Mouse (Mus musculus): ENCODE data around the gene Hoxa13.

The Hoxa13 gene

DNA sequence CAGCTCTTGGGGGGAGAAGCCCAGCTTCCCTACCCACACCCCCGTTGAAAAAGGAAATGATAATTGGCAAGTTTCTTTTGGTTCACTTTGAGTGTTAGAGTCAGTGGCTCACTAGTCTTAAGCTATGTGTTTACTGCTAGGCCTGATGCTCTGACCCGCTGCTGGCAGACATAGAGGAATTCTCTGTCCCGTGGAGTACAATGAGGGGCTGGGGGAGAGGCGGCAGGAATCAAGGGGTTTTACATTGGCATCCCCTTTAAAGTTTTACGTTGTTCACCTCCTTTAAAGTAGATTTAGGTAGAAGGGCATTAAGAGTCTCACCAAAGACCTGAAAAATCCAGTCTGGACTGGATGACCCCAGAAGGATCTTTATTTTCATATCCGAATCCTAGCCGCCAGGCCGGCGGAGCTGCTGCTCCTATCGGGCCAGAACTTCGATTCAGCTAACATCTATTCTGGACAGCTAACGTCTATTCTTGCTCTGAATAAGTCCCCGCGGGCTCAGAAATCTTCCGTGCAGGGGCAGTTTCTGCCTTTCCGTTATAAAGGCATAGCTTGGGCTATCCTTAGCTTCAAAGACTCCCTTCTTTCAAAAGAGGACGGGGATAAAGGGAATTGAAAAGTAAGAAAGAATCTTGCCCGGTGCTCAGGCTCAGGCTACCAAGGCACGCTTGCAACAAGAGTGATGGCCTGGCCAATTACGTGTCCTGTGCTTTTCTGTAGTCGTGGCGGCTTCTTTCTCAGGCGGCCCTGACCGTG is 8.5 kb downstream of the Hoxa13 start:
- no peak for DNase-seq (ENCODE audit: low spot score in 2 of 2)

DNA sequence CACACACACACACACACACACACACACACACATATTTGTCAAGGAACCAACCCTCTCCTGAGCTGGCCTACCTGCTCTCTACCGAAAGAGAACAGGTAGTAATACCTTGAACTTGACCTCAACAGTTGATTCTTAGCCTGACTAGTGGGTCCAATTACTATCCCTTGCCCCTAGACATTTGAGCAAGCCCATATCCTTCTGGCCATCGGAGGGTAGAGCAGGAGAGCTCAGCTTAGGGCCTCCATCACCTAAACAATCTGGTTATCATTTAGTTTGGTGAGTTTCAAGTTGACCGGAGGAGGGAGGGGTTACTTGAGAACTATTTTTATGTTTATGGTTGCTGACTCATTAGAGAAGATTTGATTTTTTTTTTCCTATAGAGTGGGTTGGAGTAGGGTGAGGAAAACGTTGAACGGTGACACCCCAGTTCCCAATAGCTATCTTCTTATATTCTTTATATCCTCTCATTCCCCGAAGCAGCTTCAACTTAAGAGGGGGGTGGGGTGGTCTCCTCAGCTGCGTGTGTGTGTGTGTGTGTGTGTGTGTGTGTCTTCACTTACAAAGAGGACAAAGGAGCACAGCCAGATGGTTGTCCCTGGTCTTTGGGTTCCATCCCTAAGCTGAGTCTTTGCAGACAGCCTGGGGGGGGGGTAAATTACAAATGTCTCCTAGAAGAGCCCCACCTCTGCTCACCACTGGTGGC is 9.4 kb downstream of the Hoxa13 start:
- DNase-seq (ENCODE audit: low spot score in 2 of 2), result no peak

DNA sequence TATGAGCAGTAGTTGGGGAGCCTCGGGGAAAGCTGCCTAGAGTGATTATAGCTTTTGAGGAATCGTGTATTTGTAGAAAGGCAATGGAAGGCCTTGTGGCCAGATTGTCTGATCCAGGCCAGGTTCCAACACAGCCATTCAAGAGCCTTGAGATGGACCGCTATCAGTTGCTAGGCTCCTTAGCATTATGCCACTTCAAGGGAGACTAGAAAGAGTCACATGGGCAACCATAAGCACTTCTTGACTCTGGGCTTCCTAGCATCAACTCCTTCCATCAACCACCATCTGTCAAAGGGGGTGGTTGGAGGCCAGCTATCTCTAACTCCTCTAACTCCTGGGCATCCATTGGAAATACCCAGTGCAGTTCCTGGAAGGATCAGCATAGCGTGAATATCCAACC is 10.9 kb downstream of the Hoxa13 start:
- no peak for DNase-seq (ENCODE audit: low spot score in 2 of 2)

DNA sequence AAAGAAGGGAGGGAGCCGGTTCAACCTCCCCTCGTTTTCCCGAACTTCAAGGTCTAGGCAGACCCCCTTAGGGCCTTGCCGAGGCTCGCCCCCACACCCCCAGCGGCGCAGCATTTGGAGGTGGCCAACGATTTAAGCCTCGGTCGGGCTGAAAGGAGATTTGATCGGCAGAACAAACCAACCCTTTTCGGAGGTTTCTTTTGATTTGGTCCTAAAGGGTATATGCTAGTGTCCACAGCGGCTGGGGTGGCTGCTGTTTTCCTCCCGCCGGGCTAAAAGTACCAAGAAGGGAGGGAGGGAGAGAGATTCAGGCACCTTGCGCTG is 11.3 kb downstream of the Hoxa13 start:
- DNase-seq (ENCODE audit: low spot score in 2 of 2), result no peak

DNA sequence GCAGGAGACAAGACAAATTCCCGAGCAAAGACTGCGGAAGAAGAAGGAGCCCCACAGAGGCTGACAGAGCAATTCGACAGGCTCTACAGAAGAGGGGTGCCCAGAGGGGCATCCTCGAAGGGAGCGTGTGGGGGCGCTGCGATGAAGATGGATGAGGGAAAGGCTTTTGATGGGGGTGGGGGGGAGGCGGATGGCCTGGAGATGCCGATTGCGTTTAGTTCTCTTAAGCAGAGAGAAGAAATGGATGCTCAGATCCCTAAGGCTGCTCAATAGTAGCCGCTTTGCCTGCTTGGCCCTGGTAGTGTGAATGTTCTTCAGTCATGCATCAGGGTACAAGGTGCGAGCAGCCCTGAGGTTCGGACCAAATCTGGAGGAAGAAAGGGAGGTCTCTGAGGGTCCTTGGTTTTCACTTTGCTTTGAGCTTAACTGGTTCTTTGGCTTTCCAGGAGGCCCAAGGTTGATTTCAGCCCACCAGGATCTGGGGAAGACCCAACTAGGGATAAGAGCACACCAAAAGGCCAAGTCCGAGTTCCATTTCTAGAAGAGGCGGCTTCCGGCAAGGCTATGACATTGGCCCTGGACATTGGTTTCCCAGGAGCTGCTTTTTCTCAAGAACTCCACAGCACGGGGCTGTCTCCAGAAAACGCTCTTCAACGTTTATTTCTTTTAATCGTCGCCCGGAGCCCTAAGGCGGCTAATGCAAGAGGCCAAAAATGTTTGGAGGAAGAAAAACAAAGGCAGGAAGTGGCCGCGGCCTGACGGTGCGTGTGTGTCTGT is 11.9 kb downstream of the Hoxa13 start:
- DNase-seq (ENCODE audit: low spot score in 2 of 2), result no peak

DNA sequence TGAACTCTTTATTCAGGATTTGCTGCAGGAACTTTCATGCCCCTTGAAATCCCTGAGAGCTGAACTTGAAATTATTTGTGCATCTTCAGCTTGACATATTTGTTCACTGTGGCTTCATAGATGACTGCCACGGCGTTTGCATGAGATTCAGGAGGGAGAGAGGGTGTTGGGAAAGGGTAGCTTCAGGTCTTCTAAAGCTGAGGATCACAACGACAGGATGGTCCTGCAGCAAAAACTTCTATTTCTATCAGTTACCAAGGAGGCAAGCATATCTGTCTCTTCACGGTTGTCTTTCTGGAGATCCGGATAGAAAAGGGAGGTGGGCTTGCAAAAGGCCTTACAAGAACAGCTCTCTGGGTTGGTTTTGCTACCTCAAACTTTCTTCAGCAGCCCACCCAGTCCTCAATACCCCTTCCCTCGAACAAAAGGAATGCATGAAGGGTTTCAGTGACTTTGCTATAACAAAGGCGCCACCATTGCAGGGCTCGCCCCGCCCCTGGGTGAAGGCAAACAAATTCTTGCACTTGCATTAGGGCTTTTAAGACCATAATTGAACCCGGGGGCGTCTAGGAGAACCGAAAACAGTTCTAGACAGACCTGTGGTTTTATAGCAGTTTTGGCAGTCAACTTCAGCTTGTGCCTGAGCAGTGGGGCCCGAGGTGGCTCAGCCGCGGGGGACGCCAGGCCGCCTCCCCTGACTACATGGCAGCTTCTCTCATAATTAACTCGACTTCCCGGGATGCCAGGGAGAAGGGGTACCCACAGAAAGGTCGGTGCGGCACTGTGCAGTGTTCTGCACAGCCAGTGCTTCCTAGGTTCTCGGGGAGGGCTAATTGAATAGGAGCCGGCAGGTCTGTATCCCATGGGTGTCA is 12.7 kb downstream of the Hoxa13 start:
- DNase-seq (ENCODE audit: low spot score in 2 of 2), result no peak

DNA sequence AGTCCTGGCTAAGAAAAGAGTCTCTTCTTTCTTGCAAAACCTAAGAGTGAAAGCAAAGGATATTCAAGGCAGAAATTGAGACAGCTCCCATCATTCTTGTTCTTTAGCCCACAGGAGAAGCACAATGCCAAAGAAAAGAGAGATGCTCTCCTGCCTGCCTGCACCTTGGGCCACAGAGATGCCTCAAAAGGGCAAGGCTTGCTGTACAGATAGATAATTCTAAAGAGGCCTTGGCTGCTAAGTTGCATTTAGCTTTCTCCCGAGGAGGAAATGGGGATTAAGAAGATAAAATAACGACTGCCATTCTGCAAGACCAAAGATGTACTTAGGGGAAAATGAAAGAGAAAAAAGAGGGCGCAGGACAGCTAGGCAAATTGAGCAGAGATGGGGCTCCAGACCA is 13.8 kb downstream of the Hoxa13 start:
- no peak for DNase-seq (ENCODE audit: low spot score in 2 of 2)

DNA sequence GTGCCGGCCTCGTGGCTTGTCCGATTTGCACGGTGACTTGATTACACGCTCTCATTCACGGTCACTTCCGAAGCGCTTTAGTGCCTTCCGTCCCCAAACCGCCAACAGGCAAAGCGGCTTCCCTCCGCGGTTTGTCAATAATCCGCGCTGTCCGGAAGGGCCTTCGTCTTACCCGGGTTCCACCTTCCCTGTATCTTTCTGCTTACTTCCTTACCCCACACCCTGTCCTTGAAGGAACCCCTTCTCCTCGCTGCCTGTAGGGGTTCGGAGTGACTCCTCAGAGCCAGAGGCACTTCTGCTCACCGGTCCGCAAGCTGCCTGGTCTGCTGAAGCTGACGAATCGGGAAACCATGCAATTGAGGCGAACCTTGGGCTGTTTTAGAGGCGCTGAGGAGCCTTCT is 14.3 kb downstream of the Hoxa13 start:
- no peak for DNase-seq (ENCODE audit: low spot score in 2 of 2)

DNA sequence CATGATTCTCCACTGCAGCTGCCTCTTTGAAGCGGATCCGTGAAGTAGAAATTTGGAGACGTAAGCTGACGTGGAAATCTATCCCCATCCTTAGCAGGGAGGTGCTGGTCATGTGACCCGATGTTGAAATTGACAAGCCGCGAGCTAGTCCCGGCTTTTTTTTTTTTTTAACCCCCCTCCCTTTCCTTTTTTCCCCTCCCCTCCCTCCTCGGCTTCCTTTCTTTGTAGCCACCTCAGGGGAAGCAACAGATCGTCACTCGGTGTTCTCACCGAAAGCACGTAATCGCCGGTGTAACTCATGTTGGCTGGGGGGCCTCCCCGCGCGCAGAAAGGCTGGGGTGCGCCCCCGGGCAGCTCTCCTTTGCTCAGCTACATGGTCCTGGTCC is 14.9 kb downstream of the Hoxa13 start, which contains the start of gene Hoxa11:
Gene Hoxa11, minus strand, starts transcription at position 54 of the 386 bp plus-strand sequence.
- no peak for DNase-seq (ENCODE audit: low spot score in 2 of 2)

DNA sequence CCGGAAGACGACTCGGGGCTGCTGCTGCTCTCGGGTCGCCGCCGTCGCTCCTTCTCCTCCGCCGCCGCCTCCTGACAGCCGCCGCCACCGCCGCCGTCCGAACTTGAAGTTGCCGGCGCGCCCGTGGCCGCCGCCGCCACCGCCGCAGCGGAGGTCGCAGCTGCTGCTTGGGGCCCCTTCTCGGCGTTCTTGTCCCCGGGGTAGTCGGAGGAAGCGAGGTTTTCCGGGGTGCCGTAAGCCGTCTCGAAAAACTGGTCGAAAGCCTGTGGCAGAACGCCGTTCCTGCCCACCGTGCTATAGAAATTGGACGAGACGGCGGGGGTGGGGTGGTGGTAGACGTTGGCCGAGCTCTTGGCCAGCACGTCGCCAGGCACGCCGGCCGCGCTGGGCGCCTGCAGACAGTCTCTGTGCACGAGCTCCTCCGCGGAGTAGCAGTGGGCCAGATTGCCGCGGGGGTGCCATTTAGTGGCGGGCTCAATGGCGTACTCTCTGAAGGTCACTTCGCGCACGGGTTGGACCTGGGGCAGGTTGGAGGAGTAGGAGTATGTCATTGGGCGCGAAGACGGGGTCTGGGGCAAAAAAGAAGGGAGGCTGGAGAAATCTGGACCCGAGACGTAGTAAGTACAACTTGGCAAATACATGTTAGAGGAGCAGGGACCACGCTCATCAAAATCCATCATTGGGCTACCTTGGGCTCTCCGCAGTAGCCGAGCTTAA is 15.5 kb downstream of the Hoxa13 start:
- no peak for DNase-seq (ENCODE audit: low spot score in 2 of 2)

DNA sequence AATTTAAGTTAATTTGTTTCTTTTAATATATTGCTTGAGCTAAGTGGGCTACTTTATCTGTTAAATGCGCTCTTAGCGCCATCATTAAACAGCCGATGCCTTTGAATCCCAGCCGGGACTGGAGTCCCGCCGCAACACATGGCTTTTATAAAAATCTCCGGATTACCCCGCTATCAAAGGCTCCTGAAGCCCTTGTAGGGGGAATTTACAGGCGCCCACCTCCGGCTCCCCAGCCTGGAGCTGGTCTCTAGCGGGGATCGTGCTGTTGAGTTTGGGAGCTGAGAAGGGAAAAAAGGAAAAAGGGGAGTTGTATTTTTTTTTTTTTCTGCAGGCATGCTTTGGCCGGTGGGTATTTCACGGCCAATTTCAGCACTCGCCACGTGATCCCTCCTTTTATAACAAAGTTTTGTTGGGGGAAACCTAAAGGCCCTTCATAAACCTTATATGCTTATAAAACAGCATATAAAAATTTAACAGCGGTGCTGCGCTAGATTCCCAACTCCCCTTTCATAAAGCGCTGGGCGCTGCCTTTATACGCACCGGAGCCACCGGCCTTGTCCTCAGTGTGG is 16.1 kb downstream of the Hoxa13 start:
- DNase-seq (ENCODE audit: low spot score in 2 of 2), result no peak

DNA sequence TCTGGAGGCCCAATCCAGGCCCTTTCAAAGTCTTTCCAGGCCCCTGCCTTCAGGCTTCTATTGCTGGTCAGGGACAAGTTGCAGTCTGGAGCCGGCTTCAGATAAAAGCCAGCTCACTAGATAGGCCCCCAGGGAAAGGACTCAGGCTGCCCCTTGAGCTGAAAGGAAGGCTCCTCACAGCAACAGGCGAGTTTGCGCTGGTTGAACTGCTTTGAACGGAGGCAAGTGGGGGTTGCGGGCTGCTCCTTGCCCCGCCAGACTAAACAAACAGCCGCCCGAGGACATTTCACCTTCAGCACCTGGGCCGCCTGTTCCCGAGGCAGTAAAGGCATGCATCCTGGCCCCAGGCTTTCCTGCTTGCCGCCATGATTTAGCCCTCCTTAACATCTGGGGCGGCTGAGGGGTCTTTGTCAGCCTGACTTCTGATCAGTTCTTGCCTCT is 17.0 kb downstream of the Hoxa13 start:
- no peak for DNase-seq (ENCODE audit: low spot score in 2 of 2)

DNA sequence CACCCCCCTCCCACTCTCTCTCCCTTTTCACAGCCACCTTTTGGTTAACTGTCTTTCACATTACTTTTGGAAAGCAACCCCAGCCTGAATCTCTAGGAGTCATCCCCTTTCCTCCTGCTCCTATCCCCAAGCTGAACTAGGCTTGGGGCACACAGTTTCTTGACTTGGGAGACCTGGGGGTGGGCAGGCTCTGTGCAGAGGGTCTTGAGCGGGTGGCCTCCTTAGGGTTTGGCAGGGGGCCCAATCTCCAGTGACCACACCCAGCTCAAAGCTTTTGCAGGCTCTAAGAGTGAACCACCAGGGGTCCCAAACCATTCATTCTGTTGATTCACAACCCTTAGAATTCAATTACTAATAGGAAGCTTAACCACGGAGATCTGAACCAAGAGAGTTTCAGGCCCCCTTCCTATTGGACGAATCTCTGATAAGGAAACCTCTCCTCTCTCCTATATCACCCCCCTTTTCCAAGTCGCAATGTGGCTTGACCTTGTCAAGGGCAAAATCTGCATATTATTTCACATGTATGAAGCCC is 17.8 kb downstream of the Hoxa13 start:
- DNase-seq (ENCODE audit: low spot score in 2 of 2), result no peak

DNA sequence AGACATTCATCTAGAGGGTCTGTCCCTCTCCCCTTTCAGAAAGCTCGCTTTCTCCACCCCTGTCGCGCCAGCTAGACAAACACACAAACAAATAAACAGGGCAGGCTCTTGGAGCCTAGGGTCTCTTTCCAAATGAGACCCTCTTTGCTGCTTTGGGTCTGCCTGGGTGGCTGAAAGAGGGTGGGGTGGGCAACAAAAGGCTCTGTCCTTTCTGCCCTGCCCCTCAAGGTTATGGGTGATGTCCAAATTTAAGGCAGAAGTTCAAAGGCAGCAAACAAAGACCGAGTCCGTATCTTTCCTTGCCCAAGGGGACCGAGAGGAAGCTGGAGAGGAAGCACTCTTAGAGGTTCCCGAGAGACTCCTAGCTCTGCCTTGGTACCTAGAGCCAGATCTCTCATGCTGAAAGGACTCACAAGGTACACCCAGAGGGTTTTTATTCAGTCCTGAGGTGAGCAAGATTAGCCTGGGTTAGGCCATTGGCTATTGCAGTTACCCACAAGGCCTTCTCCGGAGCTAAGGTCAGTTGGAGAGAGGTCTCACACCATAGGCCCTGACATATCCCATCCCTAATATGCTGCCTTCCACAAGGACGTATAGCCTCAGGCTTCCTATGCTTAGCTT is 19.6 kb downstream of the Hoxa13 start:
- no peak for DNase-seq (ENCODE audit: low spot score in 2 of 2)

DNA sequence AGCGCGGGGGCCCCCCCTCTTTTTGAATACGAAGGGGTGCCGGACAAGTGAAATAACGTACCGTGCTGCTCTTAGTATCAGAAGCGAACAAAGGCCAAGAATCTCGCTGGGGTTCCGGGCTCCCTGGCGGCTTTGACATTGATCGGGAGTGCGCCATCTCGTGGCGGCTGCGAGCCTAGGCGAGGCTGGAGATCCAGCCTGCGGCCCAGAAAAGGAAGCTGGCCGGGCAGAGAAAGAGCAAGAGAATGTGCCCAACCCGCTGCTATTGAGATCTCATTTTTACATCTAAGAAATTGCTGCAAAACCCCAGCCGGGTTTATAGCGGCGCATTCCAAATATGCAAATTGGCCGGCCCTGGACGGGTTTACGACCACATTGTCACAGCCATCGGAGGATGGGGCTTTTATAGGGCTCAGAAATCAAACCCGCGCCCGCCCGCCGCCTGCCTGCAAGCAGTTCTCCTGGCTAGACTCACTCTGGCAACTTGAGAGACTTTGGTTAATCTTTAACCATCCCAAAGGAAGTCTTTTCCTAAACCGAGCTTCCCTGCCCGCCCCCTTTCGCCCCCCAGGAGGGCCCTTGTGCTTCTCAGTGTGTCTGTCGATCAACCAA is 20.2 kb downstream of the Hoxa13 start, which contains the start of gene Hoxa10:
Gene Hoxa10, minus strand, starts transcription at position 466 of the 612 bp plus-strand sequence.
- peak; percentile 45 to 59 for DNase-seq (ENCODE audit: low spot score in 2 of 2)

DNA sequence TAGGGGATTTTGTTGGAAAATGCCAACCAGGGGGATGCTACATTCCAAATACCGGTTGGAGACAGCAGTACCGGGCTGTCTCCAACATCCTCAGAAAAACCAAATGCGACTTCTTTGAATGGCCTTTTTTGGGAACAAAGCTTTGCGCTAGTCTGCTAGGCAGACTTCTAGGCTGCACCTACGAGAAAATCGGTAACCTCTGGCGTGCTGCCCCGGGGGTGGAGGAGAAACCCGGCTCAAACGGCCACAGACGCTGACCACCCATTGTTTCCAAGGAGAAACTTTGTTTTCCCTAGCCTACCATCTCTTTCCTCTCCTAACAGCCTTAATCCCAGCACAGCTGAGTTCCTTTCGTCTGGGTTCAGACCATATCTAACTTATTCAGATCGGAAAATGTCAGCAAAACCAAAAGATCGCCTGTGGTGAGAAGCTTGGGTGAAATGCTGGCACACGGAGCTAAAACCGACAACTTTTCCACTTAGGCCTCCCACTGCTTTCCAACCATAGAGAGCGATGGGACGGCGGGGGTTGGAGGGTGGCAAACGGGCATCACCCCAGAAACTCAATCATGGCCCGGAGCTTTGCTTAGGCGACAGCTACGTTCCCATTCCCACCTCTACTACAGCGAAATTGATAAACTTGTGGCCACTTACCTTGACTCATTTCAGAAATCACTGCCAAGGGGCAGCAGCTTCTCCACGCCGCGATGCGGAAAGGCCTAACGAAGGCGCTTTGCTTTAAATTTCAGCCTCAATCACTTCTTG is 20.9 kb downstream of the Hoxa13 start:
- no peak for DNase-seq (ENCODE audit: low spot score in 2 of 2)

DNA sequence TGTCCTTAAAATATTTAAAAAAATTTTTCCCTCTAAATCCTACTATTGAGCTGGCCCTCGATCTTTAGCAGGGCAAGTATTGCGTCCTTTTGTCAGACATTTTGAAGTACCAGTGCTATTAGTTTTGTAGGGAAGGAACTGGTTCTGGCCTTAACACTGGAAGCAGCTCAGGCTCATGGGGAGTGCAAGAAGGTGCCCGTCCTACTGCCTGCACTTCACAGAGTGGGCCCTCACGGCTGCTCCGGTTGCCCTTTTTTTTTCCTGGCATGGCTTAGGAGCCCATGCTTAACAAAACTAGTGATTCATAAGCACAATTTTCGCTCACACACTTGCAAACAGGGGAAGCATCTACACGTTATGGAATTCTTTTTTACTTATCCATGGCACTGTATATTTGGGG is 21.7 kb downstream of the Hoxa13 start:
- no peak for DNase-seq (ENCODE audit: low spot score in 2 of 2)

DNA sequence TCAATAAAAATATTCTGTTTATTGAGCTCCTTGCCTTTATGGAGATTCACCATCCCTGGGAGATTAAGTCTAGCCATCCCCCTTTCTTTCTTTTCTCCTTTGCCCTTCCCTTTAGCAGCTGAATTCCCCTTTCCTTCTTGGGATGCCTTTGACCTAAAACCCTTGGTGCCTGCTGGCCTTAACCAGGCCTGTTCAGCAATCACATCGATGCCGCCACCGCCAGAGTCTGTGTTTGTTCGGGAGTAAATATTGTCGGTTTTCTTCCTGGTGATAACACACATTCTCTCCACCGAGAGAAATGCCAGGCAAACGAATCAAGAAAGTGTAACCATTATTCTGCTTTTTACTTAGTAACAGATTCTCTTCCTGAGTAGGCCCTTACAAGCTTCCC is 22.5 kb downstream of the Hoxa13 start:
- DNase-seq (ENCODE audit: low spot score in 2 of 2), result no peak
